Mouse (Mus musculus) testis, adult 2 months (tissue): ENCODE results near the gene Mmel1.

Source experiments
- CTCF ChIP-seq: fragments of 200-500 bp; IDR thresholded peaks from 2 replicates; pipeline ENCODE4 v1.5.1; 2012; ENCODE audit warnings: low read depth, mild to moderate bottlenecking, inconsistent platforms, low read length, moderate library complexity; ENCODE audit not compliant: control insufficient read depth, insufficient read depth, insufficient replicate concordance
- POLR2A ChIP-seq: fragments of 200-500 bp; IDR thresholded peaks from 2 replicates; pipeline ENCODE4 v1.6.1; 2012; ENCODE audit warnings: low read depth, mild to moderate bottlenecking, inconsistent platforms, low read length, moderate library complexity; ENCODE audit not compliant: control insufficient read depth

GRCm38 (mm10) chr4:154922291-154922690 lies 52.9 kb downstream of the Mmel1 start:
- no peak for TF ChIP-seq CTCF
- TF ChIP-seq POLR2A = no peak
